Mouse (Mus musculus) spleen, adult 2 months (tissue): ENCODE data around the gene Agap1.

Source experiments
- CTCF ChIP-seq: fragments of 200-500 bp; IDR thresholded peaks from 2 replicates; pipeline ENCODE4 v1.5.1; 2011; ENCODE audit warnings: mild to moderate bottlenecking, inconsistent platforms; ENCODE audit not compliant: insufficient read depth, insufficient read length, insufficient replicate concordance; ENCODE audit errors: extremely low read depth
- POLR2A ChIP-seq: fragments of 200-500 bp; IDR thresholded peaks from 2 replicates; pipeline ENCODE4 v1.6.1; 2011; ENCODE audit warnings: low read depth, low read length, inconsistent platforms

DNA sequence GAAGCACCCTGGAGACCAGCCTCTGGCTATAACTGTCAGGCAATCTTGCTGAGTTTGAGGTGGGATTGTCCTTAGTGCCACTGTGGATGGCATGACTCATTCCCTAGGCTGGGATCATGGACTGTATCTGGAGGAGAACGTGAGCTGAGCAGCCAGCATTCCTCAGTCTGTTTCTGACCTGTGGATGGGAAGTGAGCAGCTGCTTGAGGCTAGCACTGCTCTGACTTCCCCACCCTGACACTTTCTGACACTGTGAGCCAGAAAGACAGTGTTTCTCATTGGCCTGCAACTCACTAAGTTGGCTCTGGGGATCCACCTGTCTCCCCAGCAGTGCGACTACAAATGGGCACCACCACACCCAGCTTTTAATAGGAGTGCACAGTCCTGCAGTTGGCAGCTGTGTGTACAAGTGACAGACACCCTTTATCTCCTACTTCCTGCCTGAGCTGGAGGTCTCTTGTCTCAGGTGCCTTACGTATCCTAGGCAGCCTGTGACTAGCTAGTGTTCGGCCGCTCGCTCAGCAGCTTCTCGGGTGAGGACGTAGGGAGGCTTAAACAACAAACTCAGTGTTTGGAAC, 55.2 kb downstream of the Agap1 start:
- no peak for TF ChIP-seq POLR2A
- TF ChIP-seq CTCF: no peak
